Mouse (Mus musculus): ENCODE results near the gene Fbxl18.

Fbxl18 gene

DNA sequence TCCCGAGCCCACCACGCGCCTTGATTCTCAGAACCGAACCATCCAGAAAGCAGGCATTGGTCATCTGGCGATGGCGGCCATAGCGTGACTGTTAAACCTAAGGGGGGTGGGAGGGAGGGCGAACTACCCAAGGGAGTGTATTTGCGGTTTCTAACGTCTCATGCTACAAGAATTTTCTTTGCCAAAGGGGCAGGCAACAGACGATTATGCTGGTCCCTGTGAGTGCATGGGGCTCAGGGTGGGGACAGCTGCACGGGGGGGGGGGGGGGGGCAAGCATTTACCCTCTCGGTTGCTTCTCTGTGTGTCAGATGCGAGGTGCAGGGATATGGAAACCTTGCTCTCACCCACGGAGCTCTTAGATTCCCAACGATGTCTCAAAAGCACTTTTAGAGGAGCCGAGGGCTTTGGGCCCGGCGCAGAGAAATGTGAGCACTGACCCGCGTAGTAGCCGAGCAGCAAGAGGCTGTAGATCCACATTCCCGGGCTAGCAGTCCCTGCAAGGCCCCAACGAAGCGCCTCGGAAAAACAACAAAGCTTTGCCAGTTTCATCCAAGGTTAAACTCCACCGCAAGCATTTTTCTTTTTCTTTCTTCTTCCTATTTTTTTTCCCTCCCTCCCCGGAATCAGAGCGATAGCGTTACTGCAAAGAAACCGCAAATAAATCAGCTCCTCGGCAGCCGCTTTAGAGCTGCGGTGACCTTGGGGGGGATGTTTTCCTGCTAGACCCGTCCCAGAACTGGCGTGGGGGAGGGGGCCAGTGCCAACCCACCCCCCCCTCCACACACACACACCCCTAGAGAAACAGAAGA, 72.7 kb downstream of the Fbxl18 start:
- DNase-seq (ENCODE audit: low read depth): no peak

DNA sequence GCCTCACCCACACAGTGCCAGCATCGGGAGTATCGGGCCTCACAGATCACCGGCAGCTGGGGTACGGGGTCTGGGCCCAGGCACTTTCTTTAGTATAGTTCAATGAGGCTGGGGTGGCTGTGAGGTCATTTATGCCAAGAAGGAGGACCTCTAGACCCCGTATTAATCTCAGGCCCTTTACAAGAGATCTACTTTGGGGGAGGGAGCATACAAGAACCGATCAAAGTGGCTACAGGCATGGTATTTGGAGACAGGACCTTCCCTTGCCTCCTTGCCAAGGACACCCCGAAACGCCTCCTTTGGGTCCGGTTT, 73.3 kb downstream of the Fbxl18 start:
- no peak for DNase-seq (ENCODE audit: low read depth)

GRCm38 (mm10) chr5:142821266-142821973, 73.8 kb downstream of the Fbxl18 start:
- no peak for DNase-seq (ENCODE audit: low read depth)

- DNase-seq (ENCODE audit: low read depth): peak; percentile 18
Observed at GRCm38 (mm10) chr5:142820276-142821265, 74.7 kb downstream of the Fbxl18 start.

- DNase-seq (ENCODE audit: low read depth): no peak
Observed at GRCm38 (mm10) chr5:142819385-142820275, 75.6 kb downstream of the Fbxl18 start.

DNA sequence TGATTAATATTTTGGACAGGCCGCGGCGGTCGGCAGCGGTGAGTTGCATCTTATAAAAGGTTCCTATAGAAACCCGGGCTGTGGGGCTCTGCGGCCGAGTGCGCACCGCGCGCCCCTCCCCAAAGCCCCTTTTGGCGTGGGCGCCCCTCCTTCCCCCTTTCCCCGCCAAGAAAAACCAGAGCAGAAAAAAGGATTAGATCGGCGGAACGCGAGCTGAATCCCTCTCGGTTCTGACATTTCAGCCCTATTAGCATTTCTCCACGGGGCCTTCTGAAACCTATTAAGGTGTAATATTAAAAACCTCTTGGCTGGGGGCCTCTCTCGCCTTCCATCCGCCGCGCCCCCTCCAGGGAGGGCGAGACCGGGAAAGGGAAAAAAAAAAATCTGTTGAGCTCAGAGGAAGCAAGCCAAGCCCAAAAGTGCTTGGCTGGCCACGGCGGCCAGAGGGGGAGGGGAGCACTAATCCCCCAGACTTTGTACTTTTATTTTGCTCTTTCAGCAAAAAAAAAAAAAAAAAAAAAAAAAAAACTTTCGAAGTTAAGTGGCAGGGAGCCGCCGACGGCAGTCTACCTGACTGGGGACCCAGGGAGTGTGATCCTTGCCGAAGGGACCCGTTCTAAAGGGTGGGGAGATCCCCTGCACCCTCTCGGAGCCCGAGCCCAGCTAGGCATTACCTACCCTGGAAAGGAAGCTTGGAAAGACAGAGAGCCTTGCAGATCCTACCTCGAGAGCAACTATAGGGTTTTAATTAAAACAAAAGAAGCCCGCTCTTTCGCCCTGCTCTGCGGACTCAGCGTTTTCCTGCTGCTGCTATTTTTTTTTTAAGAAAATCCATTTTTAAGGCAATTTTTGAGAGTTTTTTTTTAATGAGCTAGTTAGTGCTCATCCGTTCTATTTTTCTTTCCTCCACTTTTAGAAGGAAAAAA, 76.5 kb downstream of the Fbxl18 start:
- DNase-seq (ENCODE audit: low read depth): peak; percentile 17

DNA sequence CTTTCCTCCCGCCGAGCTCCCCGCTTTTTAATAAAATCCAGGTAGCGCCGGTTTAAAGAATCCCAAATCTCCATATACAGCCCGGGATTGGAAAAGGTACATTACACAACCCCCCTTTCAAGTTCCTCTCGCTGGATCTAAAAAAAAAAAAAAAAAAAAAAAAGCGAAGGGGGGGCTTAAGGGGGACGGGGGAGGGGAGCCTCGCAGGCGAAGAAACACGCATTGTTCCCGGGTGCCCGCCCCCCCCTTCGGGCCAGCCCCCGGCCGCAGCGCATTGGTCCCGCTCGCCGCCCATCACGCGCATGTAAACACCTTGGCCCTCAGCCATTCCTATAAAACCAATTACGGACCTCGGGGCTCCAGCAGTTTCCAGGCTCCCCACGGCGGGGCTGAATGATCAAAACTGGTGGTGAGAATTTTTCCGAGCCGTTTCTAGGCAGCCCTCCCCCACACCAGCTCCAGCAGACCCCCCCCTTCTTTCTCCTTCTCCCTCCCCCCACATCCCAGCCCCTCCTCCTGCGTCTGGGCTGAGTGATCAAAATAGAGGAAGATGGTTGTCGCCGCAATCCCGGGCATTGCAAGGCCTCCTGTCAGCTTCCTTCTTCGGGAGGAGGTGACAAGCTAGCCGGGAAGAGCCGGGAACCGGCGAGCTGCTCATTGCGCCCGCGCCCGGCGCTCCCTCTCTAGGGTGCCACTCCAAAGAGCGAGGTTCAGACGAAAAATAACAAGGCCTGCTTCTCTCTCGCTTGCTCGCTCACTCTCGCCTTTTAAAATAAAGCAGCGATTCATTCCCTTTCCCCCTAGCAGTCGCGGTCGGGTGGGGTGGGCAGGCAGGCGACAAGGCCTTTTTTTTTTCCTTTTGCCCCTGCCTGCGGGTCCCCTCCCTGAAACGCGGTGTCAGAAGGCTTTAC, 77.4 kb downstream of the Fbxl18 start, which contains the start of gene Tnrc18:
TSS of gene Tnrc18 (minus strand) at position 139 of the 911 bp plus-strand sequence.
- DNase-seq (ENCODE audit: low read depth): peak; percentile 47

Data from naive thymus-derived CD4-positive, alpha-beta T cell, adult 2 months (primary cell).